Mouse (Mus musculus) c-Kit-positive CD71-positive TER-119-negative erythroid progenitor cells, embryonic 14.5 days (primary cell): ENCODE measurements around the gene Oxnad1.
"Not testable (repeated sequence)": the region's sequence is repeated elsewhere in the genome, so short reads cannot be mapped to it uniquely, and the experiment has no call there.

ENCODE experiments used
- DNase-seq: peaks from one replicate; pipeline ENCODE4 v3.0.0-alpha.2; 2013; ENCODE audit warnings: low read depth

Oxnad1 gene

GRCm38 (mm10) chr14:32091124-32091523, 6.0 kb downstream of the Oxnad1 start:
- no peak for DNase-seq

GRCm38 (mm10) chr14:32091704-32092103, 6.5 kb downstream of the Oxnad1 start:
- DNase-seq = no peak

DNA sequence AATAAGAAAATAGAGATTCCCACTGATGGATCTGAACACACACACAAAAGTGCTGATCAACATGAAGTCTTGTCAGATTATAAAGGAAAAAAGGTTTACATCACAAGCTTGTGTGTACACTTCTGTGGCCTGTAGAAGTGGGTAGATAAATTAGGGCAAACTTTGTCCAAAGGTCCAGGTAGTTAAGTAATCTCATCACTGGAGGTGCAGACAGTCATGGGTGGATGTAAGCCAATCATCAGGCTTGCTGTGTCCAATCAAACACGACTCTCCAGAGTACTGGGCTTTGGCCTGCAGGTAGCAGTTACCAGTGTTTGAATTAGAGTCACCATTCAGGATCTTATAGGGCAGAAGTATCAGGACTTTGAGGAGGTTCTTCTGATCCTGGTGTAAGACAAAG, 7.8 kb downstream of the Oxnad1 start:
- no peak for DNase-seq

DNA sequence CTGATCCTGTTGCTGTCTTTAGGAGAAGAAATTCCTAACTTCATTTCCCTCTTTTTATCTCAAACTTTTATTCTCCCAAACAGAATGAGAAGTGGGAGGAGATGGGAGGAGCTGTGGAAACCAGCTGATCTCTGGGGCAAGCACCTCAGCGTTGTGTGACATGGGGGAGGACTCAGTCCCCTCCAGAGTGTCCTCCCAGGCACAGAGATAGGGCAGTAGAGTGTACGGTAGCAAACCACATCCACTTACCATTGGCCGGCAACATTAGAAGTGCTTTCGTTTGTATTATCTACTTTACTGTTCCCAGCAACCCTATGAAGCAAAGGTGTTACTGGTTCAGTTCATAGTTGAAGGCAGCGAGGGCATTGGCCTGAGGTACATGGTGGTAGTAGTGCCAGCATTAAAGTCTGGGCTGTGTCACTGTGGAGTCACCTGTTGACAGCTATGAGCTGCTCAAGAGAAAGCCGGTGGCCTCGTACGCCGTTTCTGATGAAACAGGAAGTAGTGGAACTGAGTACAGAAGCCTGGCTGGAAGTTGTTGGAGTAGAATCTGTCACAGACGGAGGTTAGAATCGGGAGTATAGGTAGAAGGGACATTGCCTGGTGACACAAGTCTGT, 8.4 kb downstream of the Oxnad1 start:
- no peak for DNase-seq

GRCm38 (mm10) chr14:32095646-32096045, 10.5 kb downstream of the Oxnad1 start:
- no peak for DNase-seq

GRCm38 (mm10) chr14:32096740-32097139, 11.6 kb downstream of the Oxnad1 start:
- no peak for DNase-seq

GRCm38 (mm10) chr14:32097691-32098090, 12.5 kb downstream of the Oxnad1 start:
- no peak for DNase-seq

DNA sequence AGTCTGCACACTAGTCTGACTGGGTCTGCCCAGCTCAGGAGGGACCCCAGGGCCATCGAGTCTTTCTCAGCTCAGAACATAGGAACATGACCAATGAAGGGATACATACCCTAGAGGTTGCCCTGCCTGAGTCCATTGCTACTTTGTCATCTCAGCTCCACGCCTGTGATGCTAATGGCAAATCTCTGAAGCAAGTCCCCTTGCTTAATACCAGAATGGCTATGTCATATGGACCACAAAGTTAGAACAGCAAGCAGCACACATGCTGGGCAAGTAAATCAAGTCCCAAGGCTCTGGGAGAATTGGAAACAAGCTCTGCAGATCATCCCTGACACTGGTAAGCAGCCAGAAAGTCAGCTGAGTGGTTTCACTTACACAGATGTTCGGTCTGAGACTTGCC, 13.8 kb downstream of the Oxnad1 start:
- no peak for DNase-seq

GRCm38 (mm10) chr14:32103556-32103955, 18.4 kb downstream of the Oxnad1 start:
- DNase-seq = no peak

DNA sequence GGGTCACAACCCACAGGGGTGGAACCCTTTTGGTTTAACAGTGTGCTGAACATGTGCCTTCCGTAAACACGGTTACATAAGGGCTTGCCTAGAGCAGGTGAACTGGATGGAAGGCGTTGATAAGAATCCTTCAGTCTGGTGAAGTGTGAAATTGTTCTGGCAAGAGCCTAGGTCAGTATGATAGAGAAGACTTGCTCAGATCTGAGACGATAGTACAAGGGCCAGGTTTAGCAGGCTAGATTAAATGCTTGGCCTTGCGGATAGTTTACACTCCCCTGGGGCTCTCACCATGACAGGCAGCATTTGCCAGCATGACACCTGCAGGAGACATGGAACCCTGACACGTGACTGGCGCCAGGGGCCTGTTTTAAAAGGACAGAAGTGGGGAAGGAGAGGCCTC, 20.5 kb downstream of the Oxnad1 start:
- DNase-seq = no peak

DNA sequence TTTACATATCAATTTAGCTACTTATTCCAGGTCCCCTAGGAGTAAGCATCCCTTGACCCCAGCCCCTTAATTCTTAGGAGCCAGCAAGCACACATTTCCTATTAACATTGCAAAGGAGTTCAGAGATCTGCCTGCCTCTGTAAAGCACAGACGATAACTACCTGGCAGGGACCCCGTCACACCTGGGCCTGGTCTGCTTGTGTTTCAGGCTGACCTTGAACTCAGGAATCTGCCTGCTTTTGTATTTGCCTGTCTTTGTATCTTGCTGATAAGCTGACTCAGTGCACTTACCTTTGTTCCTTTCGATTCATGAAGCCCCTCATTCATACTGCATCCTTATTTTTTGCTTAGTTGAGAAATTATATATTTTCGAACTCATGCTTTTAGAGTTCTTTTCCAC, 21.7 kb downstream of the Oxnad1 start:
- DNase-seq = no peak

- not testable (repeated sequence) for DNase-seq
Measured at GRCm38 (mm10) chr14:32112124-32112523, 26.9 kb downstream of the Oxnad1 start.

- DNase-seq = no peak
Measured at GRCm38 (mm10) chr14:32120940-32121919, 36.1 kb downstream of the Oxnad1 start.

DNA sequence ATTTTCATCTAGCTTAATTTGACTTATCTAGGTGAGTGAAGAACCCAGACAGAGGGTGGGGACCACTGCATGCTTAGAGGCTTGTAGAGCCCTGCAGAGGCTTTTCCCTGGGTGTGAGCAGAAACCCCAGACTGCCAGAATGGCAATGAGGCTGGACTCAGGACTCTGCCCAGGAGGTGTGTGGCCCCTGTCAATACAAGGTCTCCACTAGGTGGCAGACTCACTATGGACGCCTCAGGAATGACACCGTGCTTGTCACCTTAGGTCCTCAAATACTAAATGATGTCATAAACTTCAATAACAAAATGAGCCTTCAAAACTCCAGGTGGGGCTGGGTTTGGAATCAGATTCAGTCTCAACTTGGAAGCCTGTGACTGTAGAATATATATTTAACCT, 36.7 kb downstream of the Oxnad1 start:
- DNase-seq = peak; percentile 53

- DNase-seq = no peak
Measured at GRCm38 (mm10) chr14:32124261-32124660, 39.1 kb downstream of the Oxnad1 start.

DNA sequence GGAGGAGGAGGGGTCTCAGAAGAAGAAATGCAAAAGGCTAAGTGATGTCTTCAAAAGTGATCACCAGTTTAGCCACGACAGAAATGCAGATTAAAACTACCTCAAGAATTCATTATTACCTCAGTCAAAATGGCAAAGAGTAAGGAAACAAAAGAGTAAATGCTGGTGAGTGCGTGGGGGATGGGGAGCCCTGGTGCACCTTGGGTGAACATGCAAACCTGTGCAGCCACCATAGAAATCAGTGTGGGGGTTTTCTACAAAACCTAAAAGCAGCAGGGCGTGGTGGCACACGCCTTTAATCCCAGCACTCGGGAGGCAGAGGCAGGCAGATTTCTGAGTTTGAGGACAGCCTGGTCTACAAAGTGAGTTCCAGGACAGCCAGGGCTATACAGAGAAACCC, 40.1 kb downstream of the Oxnad1 start:
- not testable (repeated sequence) for DNase-seq

- DNase-seq = no peak
Measured at GRCm38 (mm10) chr14:32128409-32128808, 43.2 kb downstream of the Oxnad1 start.

DNA sequence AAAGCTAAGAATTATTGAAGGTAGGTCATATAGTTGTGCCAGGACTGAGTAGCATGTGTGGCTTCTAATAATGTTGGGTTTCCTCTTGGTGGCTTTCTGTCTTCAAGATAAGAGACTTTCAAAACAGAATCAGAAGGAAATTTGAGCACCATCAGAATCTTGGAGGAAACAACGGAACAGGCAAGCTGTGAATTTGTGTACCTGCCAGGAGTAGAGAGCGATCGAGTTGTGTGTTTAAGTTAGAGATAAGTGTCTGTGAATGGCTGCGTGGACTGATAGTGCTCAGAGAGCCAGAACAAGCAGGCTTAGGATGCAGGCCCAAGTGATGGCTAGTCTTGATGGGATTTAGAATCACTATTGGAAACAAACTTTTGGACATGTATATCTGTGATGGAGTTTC, 46.7 kb downstream of the Oxnad1 start:
- no peak for DNase-seq

GRCm38 (mm10) chr14:32134293-32134692, 49.1 kb downstream of the Oxnad1 start:
- DNase-seq = peak; percentile 46

- DNase-seq = not testable (repeated sequence)
Measured at GRCm38 (mm10) chr14:32136467-32136866, 51.3 kb downstream of the Oxnad1 start.

GRCm38 (mm10) chr14:32140359-32140965, 55.3 kb downstream of the Oxnad1 start:
- DNase-seq = no peak

DNA sequence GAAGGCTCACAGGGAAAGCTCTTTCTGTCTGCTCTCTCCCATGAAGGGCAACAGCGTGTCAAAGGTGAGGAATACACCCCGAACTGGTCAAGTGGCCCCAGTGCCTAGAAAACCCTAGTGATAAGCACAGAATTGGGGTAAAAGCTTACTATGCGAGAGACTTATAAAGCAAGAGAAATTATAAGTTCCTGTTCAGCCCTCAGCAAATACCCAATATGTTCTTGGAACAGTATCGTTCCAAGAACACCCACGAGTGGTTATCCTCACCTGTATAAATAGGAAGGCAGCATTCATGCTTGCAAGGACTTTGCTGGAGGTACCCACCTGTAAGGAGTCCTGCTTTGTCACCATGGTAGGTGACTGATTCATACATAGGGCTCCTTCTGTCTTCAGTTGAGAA, 56.5 kb downstream of the Oxnad1 start, which contains the start of gene Msmb:
TSS of gene Msmb (plus strand) at position 301 of the 400 bp plus-strand sequence.
- DNase-seq = no peak

GRCm38 (mm10) chr14:32144734-32145133, 59.6 kb downstream of the Oxnad1 start:
- DNase-seq = no peak
